Mouse (Mus musculus) liver, postnatal 0 days (tissue): ENCODE results near the gene Tnpo3. TPM values are rescaled to one million over a fixed set of nuclear protein-coding genes. Genes with fewer than 3 reads are reported as not detected.
A peak's percentile ranks its signal among the peaks of the same experiment; 100 is the strongest.

Experiments used
- ATAC-seq: fragments of 200-750 bp; cut with Nextera tagmentation; 2 replicates; pipeline ENCODE4 v1.8.0; 2017; ENCODE audit warnings: mild to moderate bottlenecking, moderate library complexity
- DNase-seq: peaks from one replicate; pipeline ENCODE4 v3.0.0-alpha.2; 2016
- H3K27ac ChIP-seq: fragments of 300-500 bp; sonication (generic); 2 replicates; pipeline ENCODE4 v1.5.1; 2014; ENCODE audit warnings: antibody characterized with exemption, moderate library complexity, mild to moderate bottlenecking, low read depth
- H3K27me3 ChIP-seq: fragments of 300-500 bp; sonication (generic); 2 replicates; pipeline ENCODE4 v1.6.1; 2014; ENCODE audit warnings: low read length, control low read depth, mixed read lengths; ENCODE audit not compliant: insufficient read depth
- H3K36me3 ChIP-seq: fragments of 300-500 bp; sonication (generic); replicated peaks from 2 replicates; pipeline ENCODE4 v1.6.1; 2014; ENCODE audit warnings: mild to moderate bottlenecking, control low read depth, low read length, moderate library complexity, mixed read lengths; ENCODE audit not compliant: insufficient read depth
- H3K4me1 ChIP-seq: fragments of 300-500 bp; sonication (generic); 2 replicates; pipeline ENCODE4 v1.6.1; 2014; ENCODE audit warnings: antibody characterized with exemption, mild to moderate bottlenecking, control low read depth; ENCODE audit not compliant: insufficient read depth
- H3K4me2 ChIP-seq: fragments of 300-500 bp; sonication (generic); 2 replicates; pipeline ENCODE4 v1.6.1; 2014; ENCODE audit warnings: low read depth, mild to moderate bottlenecking, low read length, moderate library complexity, mixed read lengths
- H3K4me3 ChIP-seq: fragments of 300-500 bp; sonication (generic); 2 replicates; pipeline ENCODE4 v1.5.1; 2014; ENCODE audit warnings: low read depth, low read length
- H3K9ac ChIP-seq: fragments of 300-500 bp; sonication (generic); replicated peaks from 2 replicates; pipeline ENCODE4 v1.6.1; 2014; ENCODE audit warnings: mild to moderate bottlenecking, moderate library complexity
- H3K9me3 ChIP-seq: fragments of 300-500 bp; sonication (generic); 2 replicates; pipeline ENCODE4 v1.6.1; 2016; ENCODE audit warnings: mild to moderate bottlenecking, control low read depth, low read length, mixed read lengths
- CTCF ChIP-seq: sonication (generic); IDR thresholded peaks from 2 replicates; pipeline ENCODE4 v1.5.1; 2016; ENCODE audit warnings: antibody characterized with exemption, low read depth
- EP300 ChIP-seq: IDR thresholded peaks from 2 replicates; pipeline ENCODE4 v1.6.1; 2016; ENCODE audit warnings: antibody characterized with exemption, low read depth, mild to moderate bottlenecking
- WGBS: fragments of 180-500 bp; shearing (Covaris S2); extraction: QIAGEN DNeasy Blood & Tissue Kit; methylation state at CpG from one replicate; pipeline ENCODE4 v1.1.7; 2014; ENCODE audit not compliant: insufficient replicate concordance; 5-methylcytosine and 5-hydroxymethylcytosine counted together
- polyA plus RNA-seq: library from polyadenylated mRNA; unstranded; fragments of >200 nt; fragmentation: Nextera tagmentation; extraction: Ambion mirVana; gene quantifications from 2 replicates; pipeline ENCODE4 v1.2.1, GENCODE M21; 2015

Tnpo3 gene
- polyA plus RNA-seq, 1 experiment from 2014 or later: 20.4 TPM

- H3K36me3 ChIP-seq: no peaks in the 10 kb centered on the region
- DNase-seq (peak; percentile 7), ATAC-seq (no peak)
- peaks cover 7% of the 10 kb centered on the region; the same call in 1 of the 2 replicates for H3K9me3 ChIP-seq
- H3K4me3 ChIP-seq: no peak overlapping the region
- 42% methylated on average over 7 of the region's 7 CpGs for WGBS
- 0 out of 2 replicates have a peak, but pooled peaks cover 4% of the 10 kb centered on the region for H3K27me3 ChIP-seq
- no peak overlapping the region for H3K9ac ChIP-seq
- H3K27ac ChIP-seq: no peak overlapping the region
- H3K4me2 ChIP-seq: no peak overlapping the region
- H3K4me1 ChIP-seq: no peaks in the 10 kb centered on the region
- TF ChIP-seq CTCF (no peak), EP300 (no peak)
These were observed 30.1 kb upstream of the Tnpo3 start for GRCm38 (mm10) chr6:29639580-29640419.

GRCm38 (mm10) chr6:29638844-29639460, 29.3 kb upstream of the Tnpo3 start:
- Histone ChIP-seq H3K27me3 (0 out of 2 replicates have a peak, but pooled peaks cover 4% of the 10 kb centered on the region), H3K9ac (no peak overlapping the region), H3K4me3 (no peak overlapping the region), H3K9me3 (peaks cover 7% of the 10 kb centered on the region; the same call in 1 of the 2 replicates), H3K27ac (no peak overlapping the region), H3K4me1 (no peaks in the 10 kb centered on the region), H3K36me3 (no peaks in the 10 kb centered on the region), H3K4me2 (no peak overlapping the region)
- WGBS: 12% methylated on average over 16 of the region's 16 CpGs
- no peak for ATAC-seq
- TF ChIP-seq EP300 (no peak), CTCF (no peak)
- no peak for DNase-seq

- H3K27ac ChIP-seq: no peak overlapping the region
- H3K4me2 ChIP-seq: no peak overlapping the region
- 0 out of 2 replicates have a peak, but pooled peaks cover 4% of the 10 kb centered on the region for H3K9me3 ChIP-seq
- WGBS: 75% methylated on average over 3 of the region's 3 CpGs
- no peak overlapping the region for H3K9ac ChIP-seq
- DNase-seq (no peak), ATAC-seq (no peak)
- no peak for TF ChIP-seq EP300
- no peak for TF ChIP-seq CTCF
- no peaks in the 10 kb centered on the region for H3K4me1 ChIP-seq
- H3K4me3 ChIP-seq: no peak overlapping the region
- H3K36me3 ChIP-seq: no peaks in the 10 kb centered on the region
- 0 out of 2 replicates have a peak, but pooled peaks cover 4% of the 10 kb centered on the region for H3K27me3 ChIP-seq
These were observed 28.0 kb upstream of the Tnpo3 start for GRCm38 (mm10) chr6:29637397-29638373.

- Histone ChIP-seq H3K27me3 (0 out of 2 replicates have a peak, but pooled peaks cover 8% of the 10 kb centered on the region), H3K27ac (no peak overlapping the region), H3K36me3 (no peaks in the 10 kb centered on the region), H3K9ac (no peak overlapping the region), H3K4me1 (no peaks in the 10 kb centered on the region), H3K9me3 (0 out of 2 replicates have a peak, but pooled peaks cover 4% of the 10 kb centered on the region), H3K4me3 (no peak overlapping the region), H3K4me2 (no peak overlapping the region)
- WGBS: 82% methylated on average over 4 of the region's 4 CpGs
- TF ChIP-seq CTCF: no peak
- TF ChIP-seq EP300: no peak
- ATAC-seq (no peak), DNase-seq (no peak)
These were observed 26.8 kb upstream of the Tnpo3 start for GRCm38 (mm10) chr6:29636322-29637092.

- Histone ChIP-seq H3K4me2 (no peak overlapping the region), H3K9me3 (0 out of 2 replicates have a peak, but pooled peaks cover 4% of the 10 kb centered on the region), H3K36me3 (no peaks in the 10 kb centered on the region), H3K27me3 (0 out of 2 replicates have a peak, but pooled peaks cover 8% of the 10 kb centered on the region), H3K27ac (no peak overlapping the region), H3K4me1 (no peaks in the 10 kb centered on the region), H3K4me3 (no peak overlapping the region), H3K9ac (no peak overlapping the region)
- 79% methylated on average over 1 of the region's 1 CpGs for WGBS
- DNase-seq (no peak), ATAC-seq (no peak)
- TF ChIP-seq CTCF: no peak
- no peak for TF ChIP-seq EP300
These were observed 24.9 kb upstream of the Tnpo3 start for GRCm38 (mm10) chr6:29634537-29634936.
